Mouse (Mus musculus) megakaryocyte-erythroid progenitor cell, adult 5-6 weeks (primary cell): ENCODE results near the gene Ptprm. TPM values are rescaled to one million over a fixed set of nuclear protein-coding genes. Genes with fewer than 3 reads are reported as not detected.

Experiments used
- ATAC-seq: replicated peaks from 2 replicates; pipeline ENCODE4 v1.8.0; 2016; ENCODE audit warnings: mild to moderate bottlenecking, inconsistent platforms; ENCODE audit not compliant: severe bottlenecking, poor library complexity, low FRiP score, low TSS enrichment
- total RNA-seq, 2 experiments: library from RNA; stranded (forward) in 1 of 2; stranded (reverse) in 1 of 2; fragments of 200-1000, 215-1000 nt in 1 of 2; fragments of >200 nt in 1 of 2; fragmentation: Nextera tagmentation in 1 of 2; gene quantifications; 2 replicates each; pipeline ENCODE4 v1.2.3; 2014 to 2017

The Ptprm gene
- total RNA-seq, 2 experiments from 2014 or later: not detected

GRCm38 (mm10) chr17:67170696-67171095 lies 183.6 kb downstream of the Ptprm start:
- no peak for ATAC-seq

DNA sequence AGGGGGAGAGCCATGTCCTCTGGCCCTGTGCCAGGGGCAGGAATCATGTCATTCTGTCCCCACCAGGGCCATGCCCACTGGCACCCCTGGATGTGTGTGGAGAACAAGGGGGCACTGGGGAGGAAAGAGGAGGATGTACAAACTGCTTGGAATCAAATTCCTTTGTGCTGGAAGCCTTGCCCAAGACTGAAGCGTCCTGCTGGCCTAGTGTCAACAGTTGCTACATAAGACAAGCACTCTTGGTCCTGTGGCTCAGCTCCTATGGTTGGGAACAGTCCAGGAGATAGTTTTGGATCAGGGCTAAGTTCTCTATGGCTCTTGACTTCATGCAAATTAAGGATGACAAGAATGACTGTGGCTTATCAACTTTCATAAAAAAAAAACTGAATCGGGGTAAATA lies 188.4 kb downstream of the Ptprm start:
- no peak for ATAC-seq

- no peak for ATAC-seq
Measured at GRCm38 (mm10) chr17:67159611-67160010, 194.6 kb downstream of the Ptprm start.

- ATAC-seq: no peak
Measured at GRCm38 (mm10) chr17:67157089-67157752, 197.0 kb downstream of the Ptprm start.

- ATAC-seq: no peak
Measured at GRCm38 (mm10) chr17:67152218-67152617, 202.0 kb downstream of the Ptprm start.

- no peak for ATAC-seq
Measured at GRCm38 (mm10) chr17:67150441-67150840, 203.8 kb downstream of the Ptprm start.

DNA sequence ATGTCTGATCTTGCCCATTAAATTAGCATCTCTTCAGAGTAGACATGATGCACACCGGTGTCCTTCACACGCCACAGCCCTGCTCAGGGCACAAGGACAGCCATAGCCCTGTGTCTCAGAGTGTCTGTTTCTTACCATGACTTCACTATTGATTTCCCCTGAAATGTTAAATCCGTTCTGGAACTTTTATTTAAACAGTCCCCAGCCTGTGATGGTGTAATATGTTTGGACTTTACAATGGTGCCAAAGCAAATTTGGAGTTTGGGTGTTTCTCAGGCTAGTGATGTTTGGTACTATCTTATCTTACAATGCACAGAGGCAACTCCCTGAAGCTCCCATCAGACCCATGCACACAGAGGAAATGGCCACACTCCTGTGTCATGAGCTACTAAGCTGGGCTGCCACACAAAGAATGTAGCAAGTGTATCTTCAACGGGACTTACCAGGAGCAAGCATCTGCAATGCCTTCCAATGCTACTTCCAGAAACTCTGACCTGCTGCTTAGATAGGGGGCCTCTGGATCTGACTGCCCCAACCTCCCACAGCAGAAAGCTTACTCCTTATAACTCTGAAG lies 212.0 kb downstream of the Ptprm start:
- ATAC-seq: no peak

DNA sequence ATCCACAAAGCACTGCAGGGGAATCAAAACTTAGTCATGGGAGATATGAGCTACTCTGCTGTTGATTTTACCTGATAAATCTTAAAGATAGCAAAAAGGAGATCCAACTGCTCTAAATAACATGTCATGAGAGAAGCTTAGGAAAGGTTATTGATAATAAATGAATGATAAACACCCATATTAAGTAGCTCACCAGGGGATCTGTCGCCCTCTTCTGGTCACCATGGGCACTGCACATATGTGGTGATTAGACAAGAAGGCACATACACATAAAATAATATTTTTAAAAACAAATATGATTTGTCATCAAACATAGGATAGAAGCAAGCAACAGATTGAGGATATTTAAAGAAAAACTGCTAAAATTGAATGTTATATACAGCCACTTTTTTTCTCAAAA lies 213.8 kb downstream of the Ptprm start:
- ATAC-seq: no peak

GRCm38 (mm10) chr17:67138981-67139380 lies 215.3 kb downstream of the Ptprm start:
- no peak for ATAC-seq

DNA sequence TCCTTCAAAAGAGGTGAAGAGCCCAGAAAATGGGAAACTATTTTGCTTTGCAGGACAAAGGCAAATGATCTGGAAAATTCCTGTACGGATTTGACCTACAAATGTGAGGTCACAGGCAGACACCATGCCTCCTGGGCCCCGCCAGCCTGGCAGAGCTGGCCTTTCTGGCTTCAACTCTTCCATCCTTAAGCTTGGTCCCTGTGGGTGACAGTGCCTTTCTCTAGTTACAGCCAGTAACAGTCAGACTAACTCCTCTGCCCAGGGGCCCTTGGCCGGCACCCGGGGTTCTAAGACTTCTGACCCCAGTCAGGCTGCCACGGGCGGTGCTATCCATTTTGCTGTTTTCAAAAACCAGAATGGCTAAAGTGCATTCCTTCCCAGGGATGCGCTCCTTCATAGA lies 217.4 kb downstream of the Ptprm start:
- ATAC-seq: no peak

- no peak for ATAC-seq
Measured at GRCm38 (mm10) chr17:67136421-67136820, 217.8 kb downstream of the Ptprm start.

GRCm38 (mm10) chr17:67134235-67134634 lies 220.0 kb downstream of the Ptprm start:
- ATAC-seq: no peak

- no peak for ATAC-seq
Measured at GRCm38 (mm10) chr17:67133440-67134103, 220.7 kb downstream of the Ptprm start.

- ATAC-seq: no peak
Measured at GRCm38 (mm10) chr17:67133026-67133425, 221.2 kb downstream of the Ptprm start.

GRCm38 (mm10) chr17:67127530-67127929 lies 226.7 kb downstream of the Ptprm start:
- ATAC-seq: no peak

DNA sequence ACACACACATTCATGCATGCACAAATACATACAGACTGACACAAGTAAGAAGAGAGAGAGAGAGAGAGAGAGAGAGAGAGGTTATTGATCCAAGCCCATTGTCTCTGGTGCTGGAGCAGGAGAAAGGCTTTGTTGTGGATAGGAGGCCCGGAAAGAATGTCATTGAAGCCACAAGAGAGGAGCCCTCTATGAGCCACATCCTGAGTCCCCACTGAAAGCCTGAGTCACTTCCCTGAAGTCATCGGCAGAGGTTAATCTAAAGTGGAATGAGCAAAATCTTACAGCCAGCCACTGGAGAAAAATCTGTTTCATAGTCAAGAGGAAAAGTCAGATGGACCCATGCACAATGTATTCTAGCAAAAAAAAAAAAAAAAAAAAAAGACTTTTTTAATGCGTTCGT lies 228.7 kb downstream of the Ptprm start:
- ATAC-seq: no peak

DNA sequence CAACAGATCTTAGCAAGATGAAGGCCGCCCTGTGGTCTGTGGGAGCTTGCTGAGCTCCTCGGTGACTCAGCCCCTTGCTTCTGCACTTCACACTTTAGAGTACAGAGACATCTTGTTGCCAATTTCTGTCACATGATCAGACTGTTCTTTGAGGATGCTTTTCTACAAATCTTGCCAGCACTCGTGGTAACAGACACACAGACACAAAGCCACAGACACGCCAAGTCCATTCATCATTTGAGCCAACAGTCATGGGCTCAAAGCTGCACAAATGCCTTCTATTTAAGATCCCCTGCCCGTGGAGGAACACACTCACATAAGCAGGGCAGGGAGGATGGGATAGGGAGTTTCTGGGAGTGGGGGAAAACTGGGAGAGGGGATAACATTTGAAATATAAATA lies 230.0 kb downstream of the Ptprm start:
- ATAC-seq: no peak

GRCm38 (mm10) chr17:67123722-67124121 lies 230.5 kb downstream of the Ptprm start:
- no peak for ATAC-seq

DNA sequence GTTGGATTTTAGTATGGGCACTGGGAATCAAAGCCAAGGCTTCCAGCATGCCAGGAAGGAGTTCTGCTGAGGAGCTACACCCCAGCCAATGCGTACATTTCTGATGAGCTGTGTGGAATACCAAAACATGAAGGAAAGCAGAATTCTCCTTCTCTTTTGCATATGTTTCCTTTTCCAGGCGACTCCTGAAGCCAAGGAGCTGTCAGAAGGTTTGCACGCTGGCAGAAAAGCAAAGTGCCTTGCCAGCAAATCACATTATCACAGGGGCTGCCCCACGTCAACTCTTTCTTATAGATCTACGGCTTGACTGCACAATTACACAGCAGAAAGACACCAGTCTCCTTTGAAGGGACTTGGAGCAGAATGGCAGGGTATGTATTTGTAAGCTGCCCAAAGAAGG lies 233.4 kb downstream of the Ptprm start:
- no peak for ATAC-seq

DNA sequence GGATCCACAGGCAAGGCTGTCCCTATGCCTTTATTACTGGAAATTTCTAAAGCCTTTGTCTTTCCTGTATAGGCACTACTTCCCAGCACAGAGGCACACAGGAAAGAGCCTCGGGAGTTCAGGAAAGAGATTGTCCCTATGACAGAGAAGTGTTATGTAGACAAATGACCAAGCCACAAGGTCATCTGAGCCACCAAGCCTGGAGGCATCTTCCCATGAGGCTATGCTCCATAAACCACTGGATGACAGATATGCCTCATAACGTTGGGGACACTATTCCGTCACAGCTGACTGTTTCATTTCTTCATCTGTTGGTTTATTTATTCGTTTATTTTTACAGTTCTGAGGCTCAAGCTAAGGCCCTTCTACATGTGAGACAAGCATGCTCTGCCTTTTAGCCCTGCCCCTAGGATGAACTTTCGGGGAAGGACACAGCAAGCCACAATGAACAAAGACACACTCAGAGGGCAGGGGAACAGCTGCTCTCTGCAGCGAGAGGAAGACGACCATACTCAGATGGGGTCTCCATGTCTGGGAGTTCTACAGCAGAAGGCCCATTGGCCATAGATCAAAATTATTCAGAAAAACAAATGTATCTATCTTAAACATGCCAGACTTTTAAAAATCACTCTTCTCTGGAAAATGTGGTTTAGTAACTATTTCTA lies 235.4 kb downstream of the Ptprm start:
- ATAC-seq: no peak

- ATAC-seq: no peak
Measured at GRCm38 (mm10) chr17:67114842-67115241, 239.4 kb downstream of the Ptprm start.
